Mouse (Mus musculus) CD8-positive naive resting alpha-beta T cell, adult 57 days (primary cell): ENCODE data around the gene Gm2916. TPM values are rescaled to one million over a fixed set of nuclear protein-coding genes. Genes with fewer than 3 reads are reported as not detected.

Experiments
- total RNA-seq: library from RNA; stranded (reverse); gene quantifications from one replicate; pipeline ENCODE4 v1.2.4, GENCODE M21; 2023

Gene Gm2916
- not detected for total RNA-seq

DNA sequence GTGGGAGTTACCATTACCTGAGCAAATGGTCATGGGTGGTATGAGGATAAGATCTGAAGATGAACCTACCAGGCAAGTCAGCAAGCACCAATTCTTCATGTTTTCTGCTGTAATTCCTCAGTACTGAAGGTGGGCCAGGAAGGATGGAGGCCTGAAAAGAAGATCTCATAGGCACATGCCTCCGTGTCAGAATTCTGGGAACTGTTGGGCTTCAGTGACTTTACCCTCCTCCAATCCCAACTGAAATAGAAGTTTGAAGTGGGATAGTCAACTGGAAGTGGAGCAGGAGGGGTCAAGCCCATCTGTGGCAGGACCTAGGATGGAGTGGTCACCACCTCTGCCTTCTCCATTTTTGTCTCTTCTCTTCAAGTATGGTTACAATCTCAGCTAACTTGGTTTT is at the start of gene Gm2916:
Gene Gm2916, plus strand, starts transcription at position 301 of the 400 bp plus-strand sequence.

GRCm38 (mm10) chr14:3845945-3846344 is 38.0 kb upstream of the Gm2916 start, which contains the start of gene Gm3033:
Gene Gm3033, plus strand, starts transcription at chr14:3846245.

DNA sequence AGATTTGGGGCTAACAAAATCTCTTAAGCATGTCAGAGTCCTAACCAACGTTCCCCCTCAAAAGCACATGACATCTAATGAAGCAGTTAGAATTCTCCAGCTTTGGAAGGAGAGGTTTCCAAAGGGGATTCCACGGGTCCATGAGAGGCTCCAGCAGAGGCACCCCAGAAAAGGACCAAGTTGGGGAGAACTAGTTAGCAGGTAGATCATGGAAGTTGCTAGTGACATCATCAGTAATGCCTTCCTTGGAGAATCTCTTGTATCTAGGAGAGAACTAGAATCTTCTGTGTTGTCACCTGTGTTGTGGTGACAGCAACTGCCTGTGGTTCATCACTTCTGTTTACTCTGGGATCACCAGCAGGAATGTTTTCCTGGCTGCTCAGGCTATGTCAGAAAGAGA is 47.5 kb downstream of the Gm2916 start, which contains the start of gene Gm3029:
Gene Gm3029, plus strand, starts transcription at position 301 of the 400 bp plus-strand sequence.

GRCm38 (mm10) chr14:3963247-3963646 is 79.3 kb downstream of the Gm2916 start, which contains the start of gene Gm3095:
Gene Gm3095, plus strand, starts transcription at chr14:3963547.

Other genes starting within 250 kb of the Gm2916 start
- gene Gm3012, start 249.7 kb upstream of the Gm2916 start, total RNA-seq = not detected
- not detected for gene Gm3020, start 232.1 kb upstream of the Gm2916 start, total RNA-seq
- gene Gm3043, start 195.4 kb upstream of the Gm2916 start, total RNA-seq = not detected
- not detected for gene Gm3002, start 74.1 kb upstream of the Gm2916 start, total RNA-seq
- gene Gm3033, start 37.9 kb upstream of the Gm2916 start, total RNA-seq = not detected
- gene Gm3029, start 47.6 kb downstream of the Gm2916 start, total RNA-seq = not detected
- not detected for gene Gm3095, start 79.4 kb downstream of the Gm2916 start, total RNA-seq
- not detected for gene Gm3099, start 114.2 kb downstream of the Gm2916 start, total RNA-seq
- not detected for gene Gm5796, start 139.8 kb downstream of the Gm2916 start, total RNA-seq
- gene Gm3115, start 199.9 kb downstream of the Gm2916 start, total RNA-seq = not detected
- not detected for gene Gm8108, start 226.4 kb downstream of the Gm2916 start, total RNA-seq